Mouse (Mus musculus): Measurements from ENCODE around the gene Slc16a10.

Slc16a10 gene

DNA sequence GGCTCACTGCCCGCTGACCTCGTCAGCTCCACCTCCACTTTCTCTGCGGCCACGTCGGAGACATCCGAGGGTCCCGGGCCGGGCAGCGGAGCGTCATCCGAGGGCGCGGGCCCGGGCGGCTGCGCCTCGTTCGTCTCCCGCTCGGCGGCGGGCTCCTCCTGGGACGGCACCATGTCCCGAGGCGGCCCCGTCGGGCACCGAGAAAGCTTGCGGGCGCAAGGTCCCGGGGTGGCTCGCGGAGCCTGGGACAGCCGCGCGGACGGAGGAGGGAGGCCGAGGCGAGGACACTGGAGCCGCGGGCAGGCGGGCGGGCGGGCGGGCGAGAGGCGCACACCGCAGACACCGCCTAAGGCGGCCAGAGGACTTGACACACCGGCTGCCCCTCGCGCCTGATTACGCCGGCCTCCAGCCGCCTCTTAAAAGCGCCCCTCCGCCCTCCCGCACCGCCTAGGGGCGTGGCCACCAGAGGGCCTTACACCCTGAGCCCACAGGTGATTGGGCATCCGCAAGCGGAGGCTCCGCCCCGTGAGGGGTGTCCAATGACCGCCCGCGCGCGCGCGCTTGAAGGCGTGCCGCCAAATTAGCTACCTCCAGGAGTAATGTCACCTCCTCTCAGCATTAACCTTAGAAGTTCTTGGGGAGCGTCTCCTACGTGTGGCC lies at the start of gene Slc16a10:
Slc16a10 (minus strand) TSS at position 395 of the 660 bp plus-strand sequence.
- DNase-seq (ENCODE audit: low spot score in 2 of 2), result peak; percentile 73 to 80

DNA sequence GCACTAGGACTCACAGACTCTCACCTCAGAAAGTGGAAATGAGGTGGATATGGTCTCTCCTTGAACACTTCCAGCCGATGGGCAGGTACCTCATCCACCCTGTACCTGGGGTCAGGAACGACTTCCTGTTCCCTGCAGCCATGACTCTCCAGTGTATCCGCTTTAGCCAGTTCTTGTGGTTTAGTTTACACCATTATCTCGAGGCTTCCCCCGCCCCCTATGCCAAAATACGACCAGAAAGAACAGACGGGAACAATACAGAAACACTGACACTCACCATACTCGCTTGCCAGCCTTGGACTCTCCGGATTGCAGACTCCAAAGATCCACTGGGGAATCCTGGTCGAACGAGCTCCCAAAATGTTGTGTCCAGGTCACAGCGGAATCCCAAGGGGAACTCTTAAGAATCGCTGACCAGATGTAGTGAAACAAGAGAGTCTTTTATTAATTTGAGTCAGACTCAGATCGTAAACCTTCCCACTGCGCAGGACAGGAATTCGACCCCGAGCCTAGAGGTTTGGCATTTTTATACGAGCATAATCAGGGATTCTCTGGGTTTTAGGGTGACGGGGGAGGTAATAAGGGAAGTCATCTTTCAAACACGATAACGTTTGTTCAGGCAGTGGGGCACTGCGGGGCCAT lies 49.4 kb upstream of the Slc16a10 start:
- no peak for DNase-seq (ENCODE audit: low spot score in 2 of 2)

DNA sequence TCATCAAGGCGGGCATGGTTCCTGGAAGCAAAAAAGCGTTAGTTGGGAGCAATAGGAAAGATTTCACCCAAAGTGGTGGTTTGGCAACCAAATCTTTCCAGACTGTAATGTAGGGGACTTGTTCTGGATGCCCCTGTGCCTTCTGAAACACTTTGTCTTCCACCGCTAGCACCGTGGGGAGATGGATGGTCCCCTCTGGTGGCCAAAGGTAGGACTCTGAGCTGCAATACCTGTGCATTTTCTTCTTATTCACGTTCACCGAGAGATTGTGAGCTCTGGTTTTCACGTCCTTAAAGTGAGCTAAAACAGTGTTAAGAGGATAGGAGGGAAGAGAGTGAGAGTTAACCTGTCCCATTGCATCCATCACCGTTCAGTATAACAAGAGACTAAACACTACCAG lies 48.8 kb upstream of the Slc16a10 start:
- no peak for DNase-seq (ENCODE audit: low spot score in 2 of 2)

DNA sequence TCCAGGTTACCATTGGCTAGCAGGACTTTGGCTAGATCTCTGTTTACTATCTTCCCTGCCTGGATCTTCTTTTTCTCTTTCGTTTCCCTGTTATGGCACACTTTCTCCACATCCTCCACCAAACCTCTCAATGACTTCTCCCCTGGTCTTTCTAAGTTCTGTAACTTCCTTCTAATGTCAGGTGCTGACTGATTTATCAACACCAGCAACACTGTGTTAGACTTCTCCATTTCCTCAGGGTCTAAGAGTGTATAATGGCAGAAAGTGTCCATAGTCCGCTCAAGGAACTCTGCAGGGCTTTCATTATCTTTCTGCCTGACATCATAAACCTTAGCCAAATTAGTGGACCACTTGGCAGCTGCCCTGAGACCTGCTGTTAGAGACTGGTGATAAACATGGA lies 47.6 kb upstream of the Slc16a10 start:
- no peak for DNase-seq (ENCODE audit: low spot score in 2 of 2)

DNA sequence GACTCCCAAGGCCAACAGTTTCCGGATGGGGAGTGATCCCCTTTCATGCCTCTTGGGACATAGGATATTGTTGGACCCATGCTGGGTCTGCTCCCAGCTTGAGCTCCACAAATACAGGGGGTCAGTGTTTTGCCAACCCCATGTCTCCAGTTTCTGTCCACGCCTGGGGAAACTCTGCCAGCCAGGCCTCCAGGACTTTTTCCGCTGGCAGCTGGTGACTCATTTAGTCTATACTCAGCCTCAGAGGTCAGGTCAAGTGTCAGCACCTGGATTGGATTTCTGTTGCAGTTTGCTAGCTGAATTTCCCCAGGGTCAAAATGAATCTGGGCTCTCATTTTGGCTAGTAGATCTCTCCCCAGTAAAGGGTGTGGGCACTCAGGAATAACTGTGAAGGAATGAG lies 46.8 kb upstream of the Slc16a10 start:
- no peak for DNase-seq (ENCODE audit: low spot score in 2 of 2)

DNA sequence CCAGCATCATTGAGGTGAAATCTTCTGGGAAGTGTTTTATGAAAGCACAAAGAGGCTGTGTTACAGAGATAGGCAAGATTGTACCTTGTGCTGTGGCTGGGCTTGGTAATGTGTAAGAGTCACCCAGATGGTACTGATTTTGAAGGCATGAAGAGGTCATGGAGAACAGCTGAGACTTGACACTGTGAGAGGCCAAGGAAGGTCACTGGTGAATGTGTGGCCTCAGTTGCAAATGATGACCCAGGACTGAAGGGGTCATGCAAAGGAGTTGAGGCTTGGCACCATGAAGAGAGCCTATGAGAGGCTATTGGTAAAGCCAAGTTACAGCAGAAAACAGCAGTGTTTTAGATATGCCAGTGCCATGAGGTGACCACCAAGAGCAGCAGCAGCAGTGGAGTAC lies 43.9 kb upstream of the Slc16a10 start:
- no peak for DNase-seq (ENCODE audit: low spot score in 2 of 2)

DNA sequence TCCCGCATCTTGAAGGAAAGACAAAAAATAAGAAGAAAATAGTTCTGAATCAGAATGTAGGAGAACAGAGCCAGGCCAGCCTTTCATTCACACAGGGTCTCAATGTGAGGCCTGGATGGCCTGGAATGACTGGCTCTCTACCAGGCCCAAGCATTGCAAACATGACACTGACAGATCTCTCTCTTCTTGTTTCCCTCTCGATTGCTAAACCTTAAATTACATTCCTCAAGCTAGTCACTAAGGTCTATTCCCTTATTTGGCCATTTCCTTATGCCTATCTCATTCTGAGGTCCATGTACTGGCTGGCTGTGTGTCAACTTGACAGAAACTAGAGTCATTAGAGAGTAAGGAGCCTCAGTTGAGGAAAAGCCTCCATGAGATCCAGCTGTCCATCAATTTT lies 38.0 kb upstream of the Slc16a10 start:
- DNase-seq (ENCODE audit: low spot score in 2 of 2), result no peak

DNA sequence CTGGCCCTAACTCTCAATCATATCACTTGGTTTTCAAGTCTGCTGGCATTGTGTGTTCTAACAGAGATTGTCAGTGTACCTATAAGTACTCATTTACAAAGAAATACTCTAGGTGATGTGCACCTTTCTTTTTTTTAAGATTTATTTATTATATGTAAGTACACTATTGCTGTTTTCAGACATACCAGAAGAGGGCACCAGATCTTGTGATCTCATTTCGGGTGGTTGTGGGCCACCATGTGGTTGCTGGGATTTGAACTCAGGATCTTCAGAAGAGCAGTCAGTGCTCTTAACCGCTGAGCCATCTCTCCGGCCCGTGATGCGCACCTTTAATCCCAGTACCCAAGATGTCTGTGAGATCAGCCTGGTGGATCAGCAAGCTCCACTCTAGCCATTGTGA lies 37.1 kb upstream of the Slc16a10 start:
- no peak for DNase-seq (ENCODE audit: low spot score in 2 of 2)

DNA sequence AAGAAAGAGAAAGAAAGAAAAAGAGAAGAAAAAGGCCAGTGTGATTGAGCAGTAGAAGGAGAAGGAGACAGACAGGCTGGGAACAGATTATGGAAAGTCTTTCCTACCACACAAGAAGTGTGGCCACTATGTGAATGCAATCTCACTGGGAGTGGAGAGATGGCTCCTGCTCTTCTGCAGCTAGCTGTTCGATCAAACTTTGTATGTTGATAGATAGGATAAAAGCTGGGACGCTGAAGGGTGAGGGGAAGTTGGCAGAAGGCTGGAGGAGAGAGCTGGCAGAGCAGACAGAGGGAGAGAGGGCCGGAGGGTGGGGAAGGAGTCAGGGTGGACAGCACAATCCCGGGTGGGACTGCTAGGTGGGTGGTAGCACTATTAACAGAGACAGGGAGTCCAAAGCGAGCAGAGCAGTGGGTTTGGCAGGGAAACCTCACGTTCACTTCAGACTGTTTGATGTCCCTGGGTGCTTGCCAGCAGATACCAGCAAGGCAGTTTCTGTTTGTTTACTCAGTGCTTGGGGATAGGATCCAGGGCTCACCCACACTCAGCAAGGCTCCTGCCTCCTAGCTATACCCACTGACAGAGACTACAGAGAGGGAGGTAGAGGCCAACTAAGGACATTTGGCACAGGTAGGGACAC lies 35.4 kb upstream of the Slc16a10 start:
- no peak for DNase-seq (ENCODE audit: low spot score in 2 of 2)

DNA sequence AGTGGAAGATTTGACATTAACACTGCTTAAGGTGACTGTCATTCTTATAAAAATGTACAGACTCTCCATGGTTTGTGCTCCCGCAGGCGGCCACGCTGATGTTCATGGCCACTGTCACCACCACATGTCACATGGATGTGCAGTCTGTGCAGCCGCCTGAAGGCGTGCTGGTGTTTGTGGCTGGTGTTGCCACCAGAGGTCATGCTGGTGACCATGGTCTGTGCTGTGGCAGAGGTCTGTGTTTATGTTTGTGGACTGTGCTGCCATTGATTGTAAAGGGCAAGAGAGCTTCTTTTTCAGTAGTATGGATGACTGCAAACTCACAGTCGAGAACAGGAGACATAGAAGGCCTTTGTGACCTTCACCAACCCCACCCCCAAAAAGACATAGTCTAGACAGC lies 30.1 kb upstream of the Slc16a10 start:
- no peak for DNase-seq (ENCODE audit: low spot score in 2 of 2)

DNA sequence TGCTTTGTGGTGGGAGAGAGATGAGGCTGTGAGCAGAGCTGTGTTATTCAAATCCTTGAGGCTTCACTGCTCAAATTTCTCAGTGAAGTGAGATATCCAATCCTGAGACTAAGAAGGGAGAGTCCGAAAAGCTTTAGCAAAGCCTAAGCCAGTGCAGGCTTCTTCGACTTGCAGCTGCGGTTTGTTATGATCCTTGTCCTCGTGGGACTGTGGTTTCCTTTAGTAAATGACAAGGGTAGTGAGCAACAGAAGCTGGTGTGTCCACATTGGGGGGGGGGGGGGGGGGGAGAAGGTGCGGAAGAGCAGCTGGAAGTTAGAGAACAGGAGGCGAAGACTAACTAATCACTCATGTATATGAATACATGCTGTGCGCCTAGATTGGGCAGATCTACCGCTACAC lies 29.2 kb upstream of the Slc16a10 start:
- DNase-seq (ENCODE audit: low spot score in 2 of 2), result no peak

DNA sequence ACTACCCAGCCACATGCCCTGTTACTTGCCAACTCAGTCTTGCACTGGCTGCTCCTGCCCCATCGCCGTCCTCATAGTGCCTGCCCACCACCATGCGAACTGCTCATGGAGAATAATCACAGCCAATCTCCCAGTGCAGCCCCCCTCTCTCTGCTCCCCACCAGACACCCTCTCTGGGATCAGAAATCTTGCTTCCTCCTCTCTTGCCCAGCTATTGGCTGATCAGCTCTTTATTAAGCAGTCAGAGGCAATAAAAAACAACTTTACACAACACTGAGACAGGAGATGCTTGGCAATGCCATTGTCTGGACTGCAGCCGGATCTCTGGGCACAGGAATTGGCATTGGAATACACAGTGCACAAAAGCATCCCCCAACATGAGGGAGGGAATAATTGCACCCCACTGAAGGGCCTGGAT lies 28.1 kb upstream of the Slc16a10 start:
- no peak for DNase-seq (ENCODE audit: low spot score in 2 of 2)

DNA sequence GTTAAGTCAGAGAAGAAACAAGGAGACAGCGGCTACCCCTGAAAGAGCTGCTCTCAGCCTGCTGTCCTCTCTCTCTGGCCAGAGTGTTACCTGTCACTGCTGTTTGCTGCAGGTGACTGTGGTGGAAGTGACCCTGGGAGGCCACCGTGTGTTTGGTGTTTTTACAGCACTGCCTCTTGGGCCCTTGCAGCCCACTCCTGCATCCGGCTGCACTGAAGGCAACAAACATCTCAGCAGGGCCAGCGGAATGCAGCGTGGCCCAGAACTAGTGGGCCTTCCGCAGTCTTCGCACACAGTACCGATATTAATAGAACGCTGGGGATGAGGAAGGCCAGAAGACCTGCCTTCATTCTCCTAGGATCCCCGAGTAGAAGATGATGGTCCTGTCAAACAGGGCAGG lies 27.5 kb upstream of the Slc16a10 start:
- no peak for DNase-seq (ENCODE audit: low spot score in 2 of 2)

DNA sequence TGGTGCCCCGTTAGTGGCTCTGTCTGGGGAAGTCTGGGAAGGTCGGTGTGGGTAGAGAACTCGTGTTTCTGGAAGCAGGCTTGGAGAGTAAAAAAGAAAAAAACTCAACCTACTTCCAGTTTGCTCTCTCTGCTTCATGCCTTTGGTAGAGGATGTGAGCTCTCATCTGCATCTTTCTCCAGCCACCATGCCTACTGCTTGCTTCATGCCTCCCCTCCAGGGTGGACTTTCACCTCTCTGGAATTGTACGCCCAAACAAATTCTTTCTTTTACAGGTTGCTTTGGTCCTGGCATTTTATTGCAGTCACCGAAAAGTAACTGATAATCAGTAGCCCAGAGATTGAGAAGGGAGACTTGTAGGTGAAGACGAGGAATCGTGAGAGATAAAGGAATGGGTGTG lies 27.0 kb upstream of the Slc16a10 start:
- no peak for DNase-seq (ENCODE audit: low spot score in 2 of 2)

DNA sequence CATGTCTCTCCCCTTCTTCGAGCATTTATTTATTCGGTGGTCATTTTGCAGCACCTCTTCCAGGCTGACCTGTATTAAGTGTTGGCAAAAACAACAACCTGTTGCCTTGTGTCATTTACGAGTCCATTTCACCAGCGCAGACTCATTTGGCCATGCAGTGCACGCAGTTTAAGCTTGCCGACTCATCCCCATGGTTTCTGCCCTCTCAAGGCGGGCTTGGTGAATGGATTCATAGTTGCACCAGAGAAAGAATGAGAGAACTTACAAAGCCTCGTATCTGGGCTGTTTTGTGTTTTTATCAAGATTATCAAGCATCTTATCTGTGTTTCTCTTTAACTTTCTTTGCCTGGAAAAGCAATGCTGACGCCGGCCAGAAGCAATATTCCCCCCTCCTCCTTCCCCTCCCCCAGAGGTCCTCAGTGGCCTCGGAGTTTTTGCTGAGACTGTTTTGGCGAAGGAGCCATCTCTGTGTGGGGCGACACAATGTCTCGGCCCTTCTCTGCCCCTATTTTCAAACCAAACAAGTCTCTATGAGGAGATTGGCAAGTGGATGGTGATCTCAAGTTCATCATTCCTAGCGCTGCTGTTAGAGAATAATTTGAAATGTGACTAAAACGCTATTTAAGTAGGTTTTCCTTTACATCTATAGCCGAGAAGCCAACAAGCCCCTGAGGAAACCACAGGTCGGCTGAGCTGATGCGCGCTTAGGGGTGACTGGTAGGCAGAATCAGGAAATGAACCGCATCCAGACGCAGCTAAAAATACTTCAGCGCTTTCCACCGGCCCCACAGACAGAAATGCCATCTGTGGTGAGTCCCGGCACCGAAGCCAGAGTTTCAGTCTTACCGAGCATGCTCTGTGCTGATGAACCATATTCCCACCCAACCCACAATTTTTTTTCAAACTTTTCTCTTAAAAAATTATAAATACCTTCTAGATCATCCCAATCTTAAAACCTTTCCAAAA lies 22.6 kb upstream of the Slc16a10 start:
- peak; percentile 24 to 36 for DNase-seq (ENCODE audit: low spot score in 2 of 2)

DNA sequence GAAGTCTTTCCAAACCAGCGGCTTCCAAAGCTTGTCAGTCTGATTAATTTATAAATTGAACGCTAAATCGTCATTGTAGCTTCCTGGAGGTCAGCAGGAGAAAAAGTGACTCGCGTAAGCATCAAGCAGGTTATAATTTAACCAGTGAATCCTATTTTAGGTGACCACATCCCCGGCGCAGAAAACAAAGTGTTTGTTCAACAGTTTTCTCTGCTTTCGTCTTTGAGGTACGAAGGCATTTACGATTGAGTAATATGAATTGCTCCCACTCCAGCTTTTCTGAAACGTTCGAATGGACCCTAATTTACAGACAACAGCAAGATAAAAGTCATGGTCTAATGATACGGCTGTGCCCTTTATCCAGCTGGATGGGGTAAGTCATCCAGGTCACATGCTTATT lies 21.9 kb upstream of the Slc16a10 start:
- no peak for DNase-seq (ENCODE audit: low spot score in 2 of 2)

DNA sequence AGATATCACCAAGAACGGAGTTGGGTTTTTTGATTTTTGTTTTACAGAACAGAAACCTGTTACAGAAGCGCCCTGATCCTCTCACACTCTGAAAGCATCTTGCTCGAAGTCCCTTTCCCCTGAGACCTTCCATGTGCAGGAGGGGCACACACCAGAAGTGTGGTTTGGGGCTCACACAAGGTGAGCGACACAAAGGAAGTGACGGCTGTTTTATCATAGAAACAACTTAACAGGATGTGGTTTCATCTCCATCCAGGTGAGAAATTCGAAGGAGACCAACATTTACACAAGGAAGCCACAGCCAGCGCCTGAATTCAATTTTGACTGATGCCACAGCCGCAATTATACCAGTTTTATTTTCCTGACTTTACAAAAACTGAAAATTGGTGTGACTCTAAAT lies 21.3 kb upstream of the Slc16a10 start:
- DNase-seq (ENCODE audit: low spot score in 2 of 2), result no peak

DNA sequence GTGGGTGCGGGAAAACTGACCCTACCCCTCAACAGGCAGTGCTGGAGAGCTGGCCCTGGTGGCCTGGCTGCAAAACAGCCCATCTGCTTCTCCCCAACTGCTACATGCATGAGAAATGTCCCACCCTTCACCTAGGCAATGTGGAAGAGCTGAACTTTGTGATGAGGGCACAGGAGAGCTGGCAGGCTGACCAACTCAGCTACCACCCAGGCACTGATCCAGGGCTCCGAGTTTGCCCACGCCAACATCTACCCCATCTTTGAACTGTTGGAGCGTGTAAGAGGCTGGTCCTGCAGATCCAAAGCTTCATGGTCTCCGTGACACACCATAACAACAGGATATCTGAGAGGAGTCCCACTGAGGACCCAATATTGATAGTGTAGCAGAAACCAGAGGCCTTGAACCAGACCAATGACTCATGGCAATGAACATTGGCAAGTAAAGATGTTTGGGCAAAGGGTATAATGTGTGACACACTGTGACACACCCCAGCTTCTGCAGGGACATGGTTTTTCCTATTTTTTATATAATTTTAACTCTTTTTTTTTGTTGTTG lies 19.7 kb upstream of the Slc16a10 start:
- no peak for DNase-seq (ENCODE audit: low spot score in 2 of 2)

DNA sequence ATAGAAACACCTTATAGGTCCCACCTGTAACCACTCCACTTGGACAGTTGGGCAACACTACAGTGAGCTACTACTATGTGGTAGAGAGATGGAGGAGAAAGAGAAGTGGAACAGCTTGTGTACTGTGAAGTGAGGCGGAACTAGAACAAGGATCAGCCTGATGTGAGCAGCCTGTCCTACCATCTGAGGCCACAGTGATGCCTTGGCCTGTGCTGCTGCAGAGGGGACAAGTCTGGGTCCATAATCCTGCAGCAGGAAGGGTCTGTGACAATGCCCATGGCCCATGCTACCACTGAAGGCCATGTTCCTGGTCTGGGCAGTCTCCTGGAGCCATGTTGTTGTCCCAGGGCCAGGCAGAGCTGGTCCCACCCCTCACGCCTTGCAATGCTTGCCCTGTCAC lies 19.2 kb upstream of the Slc16a10 start:
- no peak for DNase-seq (ENCODE audit: low spot score in 2 of 2)

DNA sequence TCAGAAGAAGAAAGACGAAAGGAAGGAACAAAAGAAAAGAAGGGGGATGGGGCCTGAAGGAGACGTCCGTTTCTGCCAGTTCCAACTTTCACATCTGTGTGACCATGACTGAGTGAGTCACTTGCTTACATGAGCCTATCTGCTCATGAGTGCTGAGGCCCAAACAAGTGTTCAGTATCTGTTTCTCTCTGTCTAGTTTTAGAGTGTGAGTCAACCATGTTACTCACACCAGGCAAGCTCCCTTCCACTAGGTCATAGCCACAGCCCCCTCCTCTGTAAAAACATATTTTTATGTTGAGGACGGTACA lies 10.4 kb upstream of the Slc16a10 start:
- DNase-seq (ENCODE audit: low spot score in 2 of 2), result no peak

DNA sequence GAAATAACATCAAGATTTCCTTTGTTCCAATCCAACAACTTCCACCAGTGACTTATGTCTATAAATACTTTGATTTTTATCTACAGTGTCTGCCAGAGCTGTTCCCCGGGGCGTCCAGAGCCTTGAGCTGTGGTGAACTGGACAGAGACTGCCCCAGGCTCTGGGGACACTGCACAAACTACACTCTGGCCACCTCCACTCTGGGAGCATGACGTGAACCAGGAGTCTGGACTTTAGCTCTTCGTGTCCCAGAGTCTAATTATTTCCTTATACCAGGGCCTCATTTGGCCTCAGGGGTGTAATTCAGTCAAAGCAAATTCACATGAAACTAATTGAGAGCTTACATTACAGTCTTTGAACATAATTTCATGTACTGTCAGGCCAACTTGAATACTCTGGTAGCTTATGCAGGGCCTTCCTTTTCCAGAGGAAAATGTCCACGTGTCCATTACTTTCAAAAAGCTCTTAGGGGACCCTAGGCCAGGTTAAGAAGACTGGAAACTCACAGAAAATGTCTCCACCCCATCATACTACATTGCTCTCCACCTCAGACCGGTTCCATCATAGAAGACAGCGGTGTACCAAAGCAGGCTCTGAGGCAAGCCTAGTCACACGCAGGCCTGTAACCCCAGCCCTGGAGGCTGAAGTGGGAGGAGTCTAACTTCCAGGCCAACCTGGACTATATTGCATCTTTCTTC lies 9.9 kb upstream of the Slc16a10 start:
- DNase-seq (ENCODE audit: low spot score in 2 of 2), result no peak

Data from frontal cortex, postnatal 25 days (tissue).